Mouse (Mus musculus): ENCODE results near the gene Isg20l2. TPM values are rescaled to one million over a fixed set of nuclear protein-coding genes. Genes with fewer than 3 reads are reported as not detected.

Gene Isg20l2
- polyA plus RNA-seq (2017; shearing (Covaris generic)): 32.6 TPM

DNA sequence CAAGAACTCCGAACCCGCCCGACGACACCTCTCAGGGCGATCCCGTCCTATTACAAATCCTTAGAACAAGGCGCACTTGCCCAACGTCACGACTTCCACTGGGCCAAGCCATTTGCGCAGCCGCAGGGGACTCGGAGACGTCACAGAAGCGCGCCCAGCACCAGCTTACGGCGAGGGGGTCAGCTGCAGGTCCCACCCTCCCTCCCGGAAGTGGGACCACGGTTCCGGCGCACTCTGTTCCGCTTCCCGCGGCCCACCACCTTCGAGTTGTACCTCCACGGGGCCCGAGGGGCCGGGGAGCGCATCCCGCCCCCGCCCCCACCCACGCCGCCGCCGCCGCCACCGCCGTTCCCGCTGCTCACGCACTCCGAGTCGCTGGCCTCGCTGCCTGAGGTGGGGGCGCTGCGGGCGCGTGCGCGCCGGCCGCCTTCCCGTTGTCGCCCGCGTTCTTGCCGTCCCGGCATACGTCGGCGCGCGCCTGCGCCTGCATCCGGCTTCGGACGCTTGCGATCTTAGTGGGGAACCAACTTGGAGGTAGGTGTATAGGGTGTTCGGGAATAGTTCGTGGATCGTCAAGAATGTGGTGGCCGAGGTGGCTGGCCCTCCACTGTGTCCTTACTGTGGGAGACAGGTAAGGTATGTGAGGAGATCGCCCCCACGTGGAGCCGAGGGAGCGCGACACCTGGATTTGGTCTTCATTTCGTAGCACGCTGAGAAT lies at the start of gene Isg20l2, which contains the start of gene Rrnad1:
TSS of gene Isg20l2 (plus strand) at position 237 of the 718 bp plus-strand sequence.
TSS of gene Rrnad1 (minus strand) at position 640 of the 718 bp plus-strand sequence.

GRCm38 (mm10) chr3:87885281-87886003 lies 44.7 kb upstream of the Isg20l2 start, which contains the start of gene Prcc:
TSS of gene Prcc (minus strand) at chr3:87885608.

DNA sequence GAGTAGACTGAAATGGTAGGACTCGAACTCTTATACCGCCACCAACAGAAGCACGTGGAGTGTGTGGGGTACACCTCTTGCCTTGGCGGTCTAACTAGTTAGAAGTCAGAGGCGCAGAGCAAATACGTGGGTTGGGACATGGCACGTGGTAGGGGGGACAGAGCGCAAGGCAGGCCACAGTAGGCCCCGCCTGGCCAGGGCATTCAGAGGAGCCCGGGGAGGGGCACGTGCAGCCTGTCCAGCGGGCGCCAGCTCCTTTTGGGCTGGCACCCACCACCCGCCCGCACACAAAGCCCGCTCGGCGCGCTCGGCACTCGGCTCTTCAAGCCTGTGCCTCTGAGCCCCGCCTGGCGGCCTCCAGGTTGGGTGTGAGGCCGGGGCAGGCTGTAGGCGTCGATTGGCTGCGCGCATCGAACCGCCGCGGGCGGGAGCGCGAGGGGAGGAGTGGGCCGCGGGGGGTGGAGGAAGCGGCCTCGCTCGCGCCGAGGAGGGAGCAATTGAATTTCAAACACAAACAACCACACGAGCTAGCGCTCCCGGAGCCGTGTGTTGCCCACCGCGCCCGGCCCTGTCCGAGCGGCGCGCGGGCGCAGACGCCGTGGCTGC lies 24.1 kb upstream of the Isg20l2 start, which contains the start of gene Hdgf:
TSS of gene Hdgf (plus strand) at position 442 of the 606 bp plus-strand sequence.

DNA sequence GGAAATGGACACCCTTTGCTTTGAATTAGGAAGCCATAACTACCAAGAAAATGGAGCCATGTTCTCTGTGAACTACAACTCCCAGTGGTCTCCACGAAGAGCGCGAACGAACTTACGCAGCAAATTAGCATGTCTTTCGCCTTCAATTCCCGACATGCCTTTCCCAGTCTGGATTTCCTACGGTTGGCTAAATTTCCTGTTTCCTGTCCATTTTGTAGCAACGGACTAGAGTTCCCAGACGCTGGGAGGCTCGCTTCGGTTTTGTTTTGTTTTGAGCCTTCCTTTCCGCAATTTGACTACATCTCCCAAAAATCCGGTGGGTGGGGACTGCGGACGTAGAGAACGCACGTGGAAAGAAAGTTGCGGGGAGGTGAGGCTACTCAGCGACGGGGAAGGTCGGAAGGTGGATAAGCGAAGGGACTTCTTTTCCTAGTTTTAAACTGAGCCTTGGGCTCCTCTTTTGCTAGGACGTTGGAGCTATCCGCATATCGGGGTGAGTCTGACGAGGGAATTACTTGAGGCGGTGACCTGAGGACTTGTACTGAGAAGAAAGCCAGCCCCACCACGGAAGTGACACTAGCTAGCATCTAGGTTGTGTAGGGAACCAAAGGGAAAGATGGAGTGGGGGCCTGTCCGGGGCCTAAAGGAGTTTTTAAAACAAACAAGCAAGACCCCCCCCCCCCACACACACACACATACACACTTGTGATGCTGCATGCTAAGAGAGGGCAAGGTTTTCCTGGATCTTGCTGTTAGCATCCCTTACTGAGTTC lies 10.6 kb upstream of the Isg20l2 start, which contains the start of gene Mrpl24:
TSS of gene Mrpl24 (plus strand) at position 171 of the 773 bp plus-strand sequence.

DNA sequence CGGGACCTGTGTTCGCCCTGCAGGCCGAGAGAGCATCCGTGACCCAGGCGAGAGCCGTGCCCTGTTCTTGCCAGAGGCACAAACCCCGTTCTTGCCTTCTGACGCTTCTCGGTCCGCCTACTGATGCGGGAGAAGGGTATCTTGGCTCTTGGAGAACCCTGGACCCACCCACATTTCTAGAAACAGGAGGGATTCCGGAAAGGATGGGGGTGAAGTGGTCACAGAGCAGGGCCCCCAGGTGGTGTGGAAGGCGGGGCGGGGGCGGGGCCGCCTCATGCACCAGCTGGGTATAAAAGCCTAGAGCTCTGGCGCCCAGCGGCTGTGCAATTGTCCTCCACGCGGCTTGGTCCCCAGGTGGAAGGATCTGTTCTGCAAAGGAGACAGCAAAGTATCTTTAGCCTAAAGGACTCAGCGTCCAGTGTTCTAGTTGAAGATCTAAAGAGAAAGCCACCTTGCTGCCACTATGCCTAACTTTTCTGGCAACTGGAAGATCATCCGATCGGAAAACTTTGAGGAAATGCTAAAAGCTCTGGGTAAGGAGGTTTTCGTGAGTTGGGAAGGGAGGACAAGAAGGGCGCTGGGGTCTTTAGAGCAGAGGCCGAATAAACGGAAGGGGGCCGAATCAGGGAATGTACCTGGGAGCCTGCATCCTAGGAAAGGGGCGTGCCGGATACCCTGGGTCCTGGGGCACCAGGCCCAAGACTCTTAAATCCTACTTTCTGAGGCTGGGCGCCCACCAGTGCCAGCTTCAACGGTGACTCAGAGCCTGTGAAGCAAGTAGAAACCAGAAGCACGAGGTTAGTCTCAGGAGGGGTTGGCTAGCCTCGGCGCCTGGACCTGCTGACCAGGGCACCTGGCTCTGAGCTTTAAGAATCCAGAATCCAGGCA lies 18.5 kb downstream of the Isg20l2 start, which contains the start of gene Crabp2:
TSS of gene Crabp2 (plus strand) at position 289 of the 888 bp plus-strand sequence.

GRCm38 (mm10) chr3:87970939-87971488 lies 40.9 kb downstream of the Isg20l2 start, which contains the start of gene Nes:
TSS of gene Nes (plus strand) at chr3:87971078.

Other genes with a start within 250 kb of the Isg20l2 start
- gene Lrrc71, start 181.7 kb upstream of the Isg20l2 start, polyA plus RNA-seq (2017; shearing (Covaris generic)): 0.31 TPM
- gene Ntrk1, start 135.2 kb upstream of the Isg20l2 start, polyA plus RNA-seq (2017; shearing (Covaris generic)): 0.51 TPM
- 0.25 TPM for gene Insrr, start 133.4 kb upstream of the Isg20l2 start, polyA plus RNA-seq (2017; shearing (Covaris generic))
- gene Pear1, start 106.0 kb upstream of the Isg20l2 start, polyA plus RNA-seq (2017; shearing (Covaris generic)): 74.7 TPM
- gene Sh2d2a, start 83.6 kb upstream of the Isg20l2 start, polyA plus RNA-seq (2017; shearing (Covaris generic)): 256 TPM
- gene Prcc, start 44.7 kb upstream of the Isg20l2 start, polyA plus RNA-seq (2017; shearing (Covaris generic)): 20.5 TPM
- gene Hdgf, start 24.0 kb upstream of the Isg20l2 start, polyA plus RNA-seq (2017; shearing (Covaris generic)): 165 TPM
- gene Mrpl24, start 10.8 kb upstream of the Isg20l2 start, polyA plus RNA-seq (2017; shearing (Covaris generic)): 127 TPM
- 29.8 TPM for gene Rrnad1, start 403 bp downstream of the Isg20l2 start, polyA plus RNA-seq (2017; shearing (Covaris generic))
- not detected for gene Crabp2, start 18.4 kb downstream of the Isg20l2 start, polyA plus RNA-seq (2017; shearing (Covaris generic))
- gene Nes, start 40.8 kb downstream of the Isg20l2 start, polyA plus RNA-seq (2017; shearing (Covaris generic)): 0.16 TPM
- not detected for gene Bcan, start 69.9 kb downstream of the Isg20l2 start, polyA plus RNA-seq (2017; shearing (Covaris generic))
- 0.13 TPM for gene Hapln2, start 97.3 kb downstream of the Isg20l2 start, polyA plus RNA-seq (2017; shearing (Covaris generic))
- gene Gpatch4, start 112.8 kb downstream of the Isg20l2 start, polyA plus RNA-seq (2017; shearing (Covaris generic)): 30.2 TPM
- 92.3 TPM for gene Naxe, start 128.2 kb downstream of the Isg20l2 start, polyA plus RNA-seq (2017; shearing (Covaris generic))
- not detected for gene Ttc24, start 148.0 kb downstream of the Isg20l2 start, polyA plus RNA-seq (2017; shearing (Covaris generic))
- gene Iqgap3, start 151.7 kb downstream of the Isg20l2 start, polyA plus RNA-seq (2017; shearing (Covaris generic)): 0.38 TPM
- gene Mef2d, start 212.1 kb downstream of the Isg20l2 start, polyA plus RNA-seq (2017; shearing (Covaris generic)): 112 TPM